Mouse (Mus musculus) urinary bladder, postnatal 25 days (tissue): ENCODE data around the gene Tnfsf10.

Experiments
- DNase-seq: peaks from one replicate; pipeline ENCODE4 v3.0.0; 2022; ENCODE audit warnings: low spot score

The Tnfsf10 gene

DNA sequence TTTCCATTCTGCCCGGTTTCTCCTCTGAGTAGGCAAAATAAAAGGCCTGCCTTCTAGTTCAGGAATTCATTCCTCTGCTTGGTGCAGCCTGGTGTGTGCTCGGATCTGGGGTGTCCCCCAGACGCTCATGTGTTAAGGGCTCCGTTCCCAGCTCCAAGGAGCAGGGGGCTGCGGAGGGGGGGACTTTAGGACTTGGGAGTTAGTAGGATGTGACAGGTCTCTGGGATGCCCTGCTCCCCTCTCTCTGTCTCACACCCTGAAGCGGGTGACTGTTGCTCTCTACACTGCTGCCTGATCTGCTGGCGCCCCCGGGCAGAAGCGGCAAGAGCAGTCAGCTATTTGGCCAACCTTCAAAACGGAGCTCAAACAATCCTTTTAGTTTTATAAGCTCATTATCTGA lies 10.0 kb upstream of the Tnfsf10 start:
- no peak for DNase-seq

DNA sequence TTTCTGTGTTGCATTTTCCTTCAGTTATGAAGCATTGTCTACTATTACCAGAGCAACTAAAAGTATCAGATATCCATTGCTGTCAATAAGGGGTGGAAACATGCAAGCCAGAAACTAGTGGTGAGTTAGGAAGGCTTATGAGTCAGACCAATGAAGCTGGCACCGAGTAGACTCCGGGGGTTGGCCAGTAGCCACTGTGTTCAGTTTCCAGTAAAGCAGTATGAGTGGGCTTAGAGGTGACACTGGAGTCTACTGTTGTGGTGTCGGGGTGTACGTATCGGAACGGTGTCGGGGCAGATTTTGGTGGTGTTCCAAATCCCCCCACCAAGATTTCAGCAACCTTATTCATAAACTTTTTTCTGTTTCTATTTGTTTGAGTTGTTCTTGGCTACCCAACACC lies 5.9 kb upstream of the Tnfsf10 start:
- DNase-seq = no peak

DNA sequence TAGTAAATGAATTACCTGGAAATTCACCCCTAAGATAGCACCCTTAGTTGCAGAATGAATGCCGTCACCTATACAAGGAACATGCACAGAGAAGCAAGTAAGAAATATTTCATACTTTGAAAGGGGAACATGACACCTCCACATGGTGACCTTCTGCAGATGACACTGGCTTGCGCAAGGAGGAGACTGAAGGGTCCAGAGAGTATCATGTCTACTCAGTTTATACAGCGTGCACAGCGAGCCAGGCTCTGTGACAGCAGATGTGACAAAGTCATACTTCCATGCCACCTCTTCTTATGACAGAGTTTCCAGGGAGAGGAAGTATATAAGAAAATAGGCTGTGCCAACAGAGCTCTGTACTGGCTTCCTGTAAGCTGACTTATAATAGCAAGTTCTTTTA lies 5.4 kb upstream of the Tnfsf10 start:
- no peak for DNase-seq

DNA sequence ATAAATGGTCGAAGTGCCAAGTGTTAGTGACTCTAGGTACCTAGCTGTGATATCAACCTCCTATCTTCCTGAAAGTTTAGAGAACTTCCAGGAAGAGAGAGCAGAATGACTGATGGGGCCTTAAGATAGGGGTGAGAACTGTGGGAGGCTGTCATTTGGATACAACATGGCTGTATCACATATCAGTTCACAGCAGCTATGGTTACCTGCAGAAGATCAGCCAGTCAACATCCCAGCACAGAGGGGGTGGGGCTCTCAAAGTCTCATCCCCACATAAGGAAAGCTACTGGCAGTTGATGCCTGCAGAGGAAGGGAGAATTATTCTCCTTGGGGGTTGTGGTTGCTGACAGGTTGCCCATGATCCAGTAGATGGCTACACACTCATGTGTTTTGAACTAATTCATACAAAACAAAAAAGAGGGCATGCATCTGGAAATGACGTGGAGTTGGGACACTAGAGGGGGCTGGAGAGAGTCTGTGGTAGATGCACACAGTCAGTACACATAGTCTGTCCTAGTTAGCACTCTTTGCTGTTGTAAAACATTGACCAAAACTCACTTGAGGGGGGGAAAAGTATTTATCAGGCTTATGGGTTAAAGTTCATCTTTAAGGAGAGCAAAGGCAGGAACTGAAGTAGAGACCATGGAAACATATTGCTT lies 2.2 kb upstream of the Tnfsf10 start:
- no peak for DNase-seq

DNA sequence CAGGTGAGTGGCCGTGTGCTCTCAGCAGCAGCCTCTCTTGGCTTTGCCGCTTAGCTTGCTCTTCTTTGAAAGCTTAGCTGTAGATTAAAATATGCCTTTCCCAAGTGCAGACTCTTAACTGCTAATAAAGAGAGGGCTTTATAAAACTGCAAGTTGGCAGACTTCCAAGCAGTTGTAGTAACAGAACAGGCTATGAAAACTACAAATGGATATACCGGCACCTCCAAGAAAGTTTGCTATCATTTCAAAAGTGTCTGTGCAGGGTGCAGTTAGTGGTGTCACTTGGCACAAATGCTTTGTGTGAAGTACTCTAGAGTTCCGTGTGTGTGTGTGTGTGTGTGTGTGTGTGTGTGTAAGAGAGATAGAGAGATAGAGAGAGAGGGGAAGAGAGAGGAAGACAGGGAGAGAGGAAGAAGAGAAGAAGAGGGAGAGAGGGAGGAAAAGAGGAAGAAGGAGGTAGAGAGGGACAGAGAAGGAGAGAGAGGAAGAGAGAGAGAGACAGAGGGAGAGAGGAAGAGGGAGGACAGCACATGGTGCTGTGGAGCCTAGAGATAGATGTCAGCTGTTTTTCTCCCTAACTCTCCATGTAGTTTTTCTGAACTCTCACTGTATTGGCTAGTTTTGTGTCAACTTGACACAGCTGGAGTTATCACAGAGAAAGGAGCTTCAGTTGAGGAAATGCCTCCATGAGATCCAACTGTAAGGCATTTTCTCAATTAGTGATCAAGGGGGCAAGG lies 628 bp downstream of the Tnfsf10 start:
- DNase-seq = no peak

DNA sequence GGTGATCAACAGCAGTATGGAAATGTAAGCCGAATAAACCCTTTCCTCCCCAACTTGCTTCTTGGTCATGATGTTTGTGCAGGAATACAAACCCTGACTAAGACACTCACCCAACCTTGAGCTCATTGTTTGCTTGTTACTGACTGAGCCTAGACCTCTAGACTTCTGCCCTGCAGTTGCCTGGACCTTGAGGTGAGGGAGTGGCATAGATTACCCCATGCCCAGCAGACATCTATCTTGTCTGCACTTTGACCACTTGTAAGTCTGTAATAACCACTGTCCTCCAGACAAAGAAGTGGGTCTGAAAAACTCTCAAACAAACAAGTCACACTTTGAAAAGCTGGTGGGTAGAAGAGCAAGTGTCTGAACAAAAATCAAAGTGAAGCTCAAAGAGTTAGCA lies 2.8 kb downstream of the Tnfsf10 start:
- DNase-seq = no peak

DNA sequence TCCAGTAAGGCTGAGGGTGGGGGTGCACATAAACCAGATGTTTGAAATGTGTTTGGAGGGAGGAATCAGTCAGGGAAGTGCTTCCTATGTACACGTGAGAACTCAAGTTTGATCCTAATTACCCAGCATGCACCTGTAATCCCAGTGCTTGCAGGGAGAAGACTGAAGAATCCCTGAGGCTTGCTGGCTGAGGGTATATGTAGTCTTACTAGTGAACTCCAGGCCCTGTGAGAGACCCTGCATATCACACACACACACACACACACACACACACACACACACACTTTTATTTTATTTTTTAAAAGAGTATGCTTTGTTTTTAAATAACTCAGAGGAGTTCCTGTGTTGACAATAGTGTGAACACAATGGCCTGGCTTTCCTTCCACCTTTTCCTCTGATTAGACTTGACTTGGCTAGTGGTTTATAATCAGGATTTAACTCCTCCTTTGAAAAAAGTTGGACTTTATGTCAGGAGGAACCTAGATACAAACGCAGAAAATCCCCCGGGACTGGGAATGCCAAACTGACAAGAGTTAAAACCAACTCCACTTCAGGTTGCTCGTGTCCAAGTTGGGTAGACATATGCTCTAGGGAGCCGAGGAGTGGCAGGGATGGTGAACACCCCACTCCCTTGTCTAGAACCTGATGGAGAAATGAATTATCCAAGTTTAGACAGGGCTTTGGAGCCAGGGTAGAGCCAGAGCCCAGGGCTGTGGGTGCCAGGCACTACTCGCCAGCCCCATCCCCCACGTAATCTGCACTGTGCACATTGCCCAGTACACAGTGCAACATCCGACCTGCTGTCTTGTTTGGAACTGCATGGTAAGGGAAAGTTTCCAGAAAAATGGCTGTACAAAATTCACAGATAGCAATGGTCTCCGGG lies 4.0 kb downstream of the Tnfsf10 start:
- DNase-seq = no peak

DNA sequence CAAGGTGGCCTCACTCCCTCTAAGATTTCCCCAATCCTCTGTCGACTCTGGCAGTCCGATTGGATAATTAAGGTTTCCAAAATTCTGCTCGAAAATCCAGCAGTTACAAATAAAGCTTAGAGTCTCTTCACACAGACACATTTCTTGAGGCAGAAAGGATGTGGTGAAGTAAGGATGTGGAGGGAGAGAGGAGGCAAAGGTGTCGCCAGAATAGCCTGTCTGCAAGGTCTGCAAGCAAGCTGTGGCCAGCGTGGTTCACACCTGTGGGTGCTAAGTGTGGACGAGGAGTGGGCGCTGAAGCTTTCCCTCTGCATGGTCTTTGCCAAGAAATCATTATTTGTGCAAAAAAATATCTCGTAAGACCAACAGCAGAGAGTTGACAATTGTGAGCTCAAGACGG lies 5.8 kb downstream of the Tnfsf10 start:
- no peak for DNase-seq

DNA sequence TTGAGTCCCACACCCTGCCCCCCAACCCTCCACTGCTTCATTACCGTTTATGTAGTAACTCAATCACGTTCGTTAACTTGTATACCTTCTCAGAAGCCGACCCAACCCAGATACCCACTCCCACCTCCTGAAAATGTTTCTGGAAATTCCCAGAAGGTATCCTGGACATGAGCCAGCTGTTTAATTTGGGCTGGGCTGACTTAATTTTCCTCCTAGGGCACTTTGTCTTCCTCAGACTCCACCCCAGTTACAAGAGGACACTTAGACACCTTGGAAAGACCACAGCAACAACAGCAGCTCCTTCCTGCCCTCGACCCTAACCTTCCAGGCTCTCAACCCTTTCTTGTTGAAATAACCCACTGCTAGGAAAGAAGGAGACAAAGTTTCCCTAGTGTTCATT lies 6.7 kb downstream of the Tnfsf10 start:
- no peak for DNase-seq

DNA sequence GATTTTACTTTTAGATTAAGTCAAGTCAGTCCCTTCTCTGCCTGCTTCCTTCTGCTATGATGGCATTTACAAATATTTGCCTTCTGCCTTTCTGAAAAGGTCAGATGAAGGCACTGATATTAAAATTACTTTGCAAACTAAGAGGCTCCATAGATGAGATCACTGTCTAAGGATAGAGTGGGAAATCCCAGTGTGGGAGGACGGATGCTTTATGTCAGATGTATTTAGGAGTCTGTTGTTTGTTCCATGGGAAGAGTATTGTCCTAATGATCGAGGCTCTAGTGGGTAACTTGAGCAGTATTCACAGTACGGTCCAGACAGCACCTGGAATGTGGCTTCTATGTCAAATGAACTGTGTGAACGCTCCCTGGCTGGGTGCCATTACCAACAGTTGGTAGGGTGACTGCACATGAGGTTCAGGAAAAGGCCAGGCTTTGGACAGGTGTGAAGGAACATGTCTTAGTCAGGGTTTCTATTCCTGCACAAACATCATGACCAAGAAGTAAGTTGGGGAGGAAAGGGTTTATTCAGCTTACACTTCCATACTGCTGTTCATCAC lies 9.9 kb downstream of the Tnfsf10 start:
- no peak for DNase-seq

DNA sequence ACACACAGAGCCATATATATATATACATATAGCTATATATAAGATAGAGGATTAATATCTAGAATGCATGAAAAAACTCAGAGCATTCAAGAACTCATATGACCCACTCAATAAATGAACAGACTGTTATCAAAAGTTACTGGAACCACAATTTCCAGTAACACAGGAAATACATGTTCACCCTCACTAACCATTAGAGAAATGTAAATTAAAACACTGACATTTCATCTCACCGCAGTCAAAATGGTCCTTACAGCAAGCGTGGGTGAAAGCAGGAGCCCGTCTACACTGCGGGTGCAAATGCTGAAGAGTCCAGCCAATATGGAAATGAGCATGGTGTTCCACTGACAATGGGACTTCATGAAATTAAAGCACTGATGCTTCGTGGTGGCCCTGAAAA lies 13.9 kb downstream of the Tnfsf10 start:
- DNase-seq = no peak

DNA sequence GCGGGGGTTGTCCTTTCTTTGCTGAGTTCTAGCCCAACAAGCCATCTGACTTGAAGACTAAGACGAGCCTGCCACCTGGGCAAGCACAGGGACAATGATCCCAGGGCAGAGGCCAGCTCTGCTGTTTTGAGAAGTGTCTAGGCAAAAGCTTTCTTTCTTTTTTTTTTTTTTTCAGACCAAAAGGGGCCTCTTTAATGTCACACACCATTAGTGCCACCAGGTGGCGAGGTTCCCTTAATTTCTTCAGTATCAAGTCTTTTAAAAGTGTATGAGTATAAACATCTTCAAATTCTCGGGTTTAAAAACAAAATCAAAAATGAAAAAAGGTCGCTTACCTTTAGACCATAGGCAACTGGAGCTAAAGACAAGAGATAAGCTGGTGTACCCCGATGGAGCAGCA lies 21.6 kb downstream of the Tnfsf10 start:
- DNase-seq = peak; percentile 25

DNA sequence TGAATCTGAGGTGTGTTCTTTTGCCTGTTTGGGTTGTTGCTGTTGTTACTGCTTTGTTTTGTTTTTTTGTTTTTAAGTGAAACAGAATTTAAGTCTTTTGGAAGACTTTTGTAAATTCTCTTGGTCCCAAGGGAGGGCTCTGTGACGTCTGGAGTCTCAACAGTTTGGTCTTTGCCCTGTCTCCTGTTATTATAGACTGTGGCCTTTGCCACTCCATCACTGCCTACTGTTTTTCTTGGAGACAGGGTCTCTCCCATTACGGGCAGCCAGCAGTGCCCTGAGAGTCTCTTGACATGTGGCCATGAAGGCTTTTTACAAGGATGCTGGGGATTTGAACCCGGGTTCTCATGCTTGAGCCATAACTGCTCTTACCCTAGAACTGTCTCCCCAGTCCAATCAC lies 22.1 kb downstream of the Tnfsf10 start:
- no peak for DNase-seq

DNA sequence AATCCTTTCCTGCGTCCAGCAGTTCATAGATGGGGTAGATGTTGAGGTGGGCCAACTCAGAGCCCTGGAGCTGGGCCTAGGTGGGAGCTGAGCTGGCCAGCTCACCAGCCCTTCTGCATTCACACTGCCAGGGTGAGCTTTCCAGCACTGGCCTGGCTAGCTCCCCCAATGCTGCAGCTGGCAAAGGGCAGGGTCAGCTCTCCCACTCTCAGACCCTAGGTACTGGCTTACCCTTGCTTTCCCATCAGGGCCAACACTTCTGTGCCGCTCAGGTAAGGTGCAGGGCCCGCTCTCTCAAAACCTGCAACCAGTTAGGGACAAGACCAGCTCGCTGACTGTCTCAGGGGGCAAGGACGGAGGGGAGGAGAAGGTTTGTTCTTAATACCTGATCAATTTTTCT lies 23.9 kb downstream of the Tnfsf10 start:
- no peak for DNase-seq

DNA sequence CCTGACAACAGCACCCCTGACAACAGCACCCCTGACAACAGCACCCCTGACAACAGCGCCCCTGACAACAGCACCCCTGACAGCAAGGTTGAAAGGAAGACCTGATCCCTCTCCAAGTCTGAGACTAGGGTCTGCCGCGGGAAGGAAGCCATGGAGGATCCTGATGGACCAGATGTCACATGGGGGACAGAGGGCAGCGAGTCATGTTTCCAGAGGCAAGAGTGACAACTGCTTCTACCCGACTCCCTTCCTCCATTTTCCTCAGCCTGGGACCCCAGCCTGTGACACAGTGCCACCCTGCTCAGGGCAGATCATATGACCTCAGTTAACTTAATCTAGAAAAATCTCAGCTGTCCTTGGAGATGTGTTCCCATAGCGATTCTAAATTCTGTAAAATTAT lies 25.6 kb downstream of the Tnfsf10 start:
- DNase-seq = no peak

DNA sequence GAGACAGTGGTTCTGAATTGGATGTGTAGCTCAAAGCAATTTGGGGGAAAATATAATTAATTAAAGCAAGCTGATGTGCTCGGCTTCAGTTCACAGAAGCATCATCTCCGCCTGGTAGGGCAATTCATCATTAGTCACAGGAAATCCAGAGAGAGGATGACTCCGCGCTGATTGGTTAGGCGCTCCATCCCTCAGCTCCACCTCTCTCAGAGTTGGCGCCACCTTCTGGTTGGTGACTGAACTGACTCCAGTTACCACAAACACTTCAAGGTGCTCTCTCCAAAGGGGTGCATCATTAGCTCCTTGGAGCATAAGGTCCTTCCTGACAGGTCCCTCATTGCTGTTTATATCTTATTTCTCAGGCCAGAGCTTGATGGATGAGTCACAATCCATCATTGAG lies 28.7 kb downstream of the Tnfsf10 start:
- DNase-seq = peak; percentile 25

DNA sequence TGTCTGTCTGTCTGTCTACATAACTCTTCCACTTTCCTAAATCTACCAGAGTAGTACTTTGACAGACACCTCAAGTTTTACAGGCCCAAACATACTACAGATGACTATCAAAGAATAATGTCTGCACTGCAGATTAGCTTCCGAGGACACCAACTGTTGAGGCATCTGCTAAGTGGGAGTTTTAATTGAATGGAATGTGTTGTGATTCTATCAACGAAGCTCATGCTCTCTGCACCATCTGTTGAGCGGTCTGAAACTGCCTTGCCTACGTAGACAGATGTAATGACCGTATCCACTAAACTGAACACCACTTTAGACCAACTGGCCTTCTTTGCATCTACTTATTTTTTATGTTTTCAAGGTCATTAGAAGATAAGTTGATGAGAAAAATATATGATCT lies 31.6 kb downstream of the Tnfsf10 start:
- DNase-seq = no peak

DNA sequence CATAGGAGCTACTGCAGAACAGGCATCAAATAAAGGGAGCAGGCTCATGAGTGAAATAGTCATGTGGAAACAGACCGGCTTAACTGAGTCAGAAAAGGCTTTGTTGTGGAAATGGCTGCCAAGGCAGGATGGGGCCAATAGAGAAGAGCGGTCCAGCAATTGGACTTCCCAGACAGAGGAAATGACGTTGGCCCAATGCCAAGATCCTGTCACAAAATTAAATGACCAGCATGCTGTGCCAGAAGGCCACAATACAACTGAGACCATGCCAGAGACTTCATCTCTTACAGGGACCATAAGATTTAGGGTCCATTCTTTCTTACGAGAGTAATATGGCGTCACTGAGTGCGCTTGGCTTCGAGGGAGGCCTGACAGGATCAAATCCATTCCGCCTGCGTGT lies 34.3 kb downstream of the Tnfsf10 start:
- no peak for DNase-seq

DNA sequence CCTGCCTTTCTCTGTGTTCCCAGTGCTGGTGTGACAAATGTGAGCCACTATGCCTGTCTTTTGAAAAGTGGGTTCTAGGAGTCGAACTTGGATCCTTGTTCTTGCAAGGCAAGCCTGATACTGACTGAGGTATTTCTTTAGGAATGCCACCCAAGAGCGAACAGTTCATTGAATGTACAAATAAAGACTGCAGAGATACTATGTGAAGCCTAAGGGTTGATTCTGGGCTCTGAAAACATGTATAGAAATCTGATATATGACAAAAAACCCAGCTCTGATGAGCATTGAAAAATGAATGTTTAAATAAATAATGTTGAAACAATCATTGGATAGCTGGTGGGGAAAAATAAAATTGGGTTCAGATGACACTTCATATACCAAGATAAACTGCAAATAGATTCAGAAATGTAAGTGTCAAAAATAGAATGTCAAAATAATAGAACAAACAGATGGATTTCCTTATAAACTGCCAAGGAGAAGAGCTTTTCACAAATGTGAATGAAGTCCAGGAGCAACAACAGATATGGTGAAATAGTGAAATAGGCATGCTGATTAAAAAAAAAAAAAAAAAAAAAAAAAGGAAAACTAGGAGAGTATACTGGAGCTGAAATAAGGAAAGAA lies 42.4 kb downstream of the Tnfsf10 start:
- DNase-seq = no peak

DNA sequence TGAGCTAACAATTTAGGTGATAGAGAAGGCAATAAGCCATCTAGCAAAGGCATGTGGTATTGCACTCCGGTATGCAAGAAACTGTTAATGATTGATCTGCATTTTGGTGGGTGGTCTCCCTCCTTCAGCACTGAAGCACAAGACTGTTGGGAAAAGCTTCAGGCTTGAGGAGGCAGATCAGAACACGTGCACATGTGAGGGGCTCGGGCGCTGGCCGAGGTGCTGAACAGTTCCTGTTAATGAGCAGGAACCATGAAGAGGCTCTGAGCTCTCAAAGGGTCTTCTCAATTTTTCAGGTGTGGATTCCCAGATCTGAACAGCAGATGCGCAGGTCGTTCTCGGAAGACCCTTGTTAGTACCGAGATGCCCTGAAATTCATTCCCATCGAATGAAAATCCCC lies 53.3 kb downstream of the Tnfsf10 start:
- peak; percentile 7 for DNase-seq

DNA sequence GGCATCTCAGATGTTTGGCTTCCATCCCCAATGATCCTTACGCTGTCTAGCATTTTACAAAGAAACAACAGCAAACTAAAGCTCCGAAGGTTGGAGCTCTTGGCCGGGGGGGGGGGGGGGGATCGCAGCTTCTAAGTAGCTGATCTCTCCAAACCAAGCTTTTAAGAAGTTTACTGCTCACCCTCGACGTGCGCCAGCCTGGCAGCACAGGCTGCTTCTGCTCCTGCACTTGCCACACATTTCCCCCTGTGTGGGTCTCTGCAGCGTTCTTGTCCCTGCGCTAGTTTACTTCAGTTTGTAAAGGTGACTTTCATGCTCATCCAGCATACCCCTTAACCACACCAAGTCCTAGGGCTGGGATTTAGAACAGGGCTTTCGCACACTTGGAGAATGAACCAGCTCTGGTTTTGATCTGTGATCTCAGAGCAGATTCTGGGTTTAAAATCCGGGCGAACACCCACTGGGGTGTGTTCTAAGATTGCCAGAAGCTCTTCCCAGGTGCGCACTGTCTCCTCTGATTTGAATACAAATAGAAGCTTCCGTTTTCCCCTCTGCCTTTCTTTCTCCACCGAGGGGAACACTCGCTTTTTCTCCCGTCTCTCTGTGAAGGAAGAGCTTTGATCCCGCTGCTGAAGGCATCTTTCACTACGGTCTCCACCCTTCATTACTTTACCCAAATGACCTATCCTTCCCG lies 53.9 kb downstream of the Tnfsf10 start:
- no peak for DNase-seq

DNA sequence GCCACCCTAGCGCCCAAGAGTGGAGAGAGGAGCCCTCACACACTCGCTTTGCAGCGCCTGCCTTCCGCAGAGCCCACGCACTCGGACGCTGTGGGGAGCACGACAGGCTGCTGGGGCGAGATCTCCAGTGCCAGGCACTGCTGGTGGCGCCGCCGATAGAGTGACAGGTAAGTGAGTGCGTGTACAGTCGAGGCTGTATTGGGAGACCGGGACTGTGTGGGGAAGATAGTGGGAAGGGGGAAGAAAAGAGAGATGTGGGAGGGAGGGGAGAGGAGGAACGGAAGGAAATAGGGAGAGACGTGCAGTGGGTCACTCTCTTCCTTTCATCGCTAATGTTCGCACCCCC lies 54.4 kb downstream of the Tnfsf10 start, which contains the start of gene Ghsr:
Gene Ghsr (plus strand): TSS at position 76 of the 346 bp plus-strand sequence.
- no peak for DNase-seq
